ENCODE assay signal across 8 mouse cellular contexts in the genomic region with DNA sequence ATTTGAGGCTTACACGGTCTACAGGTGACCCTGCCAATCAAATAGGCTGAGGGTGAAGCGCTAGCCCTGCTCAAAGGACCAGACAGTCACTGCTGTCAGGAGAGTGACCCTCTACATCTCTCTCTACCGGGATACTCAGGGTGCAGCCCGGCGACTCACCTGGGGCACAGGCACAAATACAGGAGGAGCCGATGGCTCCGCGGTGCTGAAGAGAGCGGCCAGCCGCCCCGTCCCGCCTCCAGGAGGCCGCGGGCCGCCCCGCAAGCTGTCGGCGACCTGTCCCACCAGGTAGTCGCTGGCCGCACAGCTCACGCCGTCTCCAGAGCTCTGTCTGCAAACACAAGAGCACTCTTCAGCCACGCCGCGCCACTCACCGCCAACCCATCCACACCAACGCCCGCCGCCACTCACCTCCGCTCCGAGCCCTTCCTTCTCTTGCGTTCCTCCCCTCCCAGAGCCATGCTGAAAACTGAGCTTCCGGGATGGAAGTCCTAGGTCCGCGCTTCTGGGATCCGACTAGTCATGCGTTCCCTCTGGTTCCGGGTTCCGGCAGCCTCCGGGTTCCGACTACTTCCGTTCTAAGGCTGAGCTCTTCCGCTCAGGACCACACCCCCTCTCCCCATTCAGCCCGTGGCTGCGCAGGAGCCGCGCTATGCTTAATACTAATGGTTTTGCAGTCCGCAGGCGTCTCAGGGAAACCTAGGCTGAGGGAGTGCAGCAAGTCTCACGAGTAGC. TPM values are rescaled to one million over a fixed set of nuclear protein-coding genes. Genes with fewer than 3 reads are reported as not detected.
DNase-seq lines count a peak whose midpoint lies in the region; ATAC-seq lines count a peak whose summit lies in the region.

Rbm34 (minus strand) TSS at position 493 of the 735 bp plus-strand sequence.

- peak; percentile 97 for ATAC-seq in hindbrain, embryonic 15.5 days (ENCODE audit: low FRiP score, low read depth)

- no peaks in the 10 kb centered on the region for H3K27me3 ChIP-seq in hindbrain, embryonic 15.5 days

- H3K36me3 ChIP-seq in hindbrain, embryonic 15.5 days = peaks cover 20% of the 10 kb centered on the region

- under 1% methylated on average over 50 of the region's 50 CpGs for WGBS in hindbrain, embryonic 15.5 days

- H3K27ac ChIP-seq in hindbrain, embryonic 15.5 days (replicated peaks) = peak within 1 kb of the TSS; percentile 86

- H3K9me3 ChIP-seq in hindbrain, embryonic 15.5 days = no peaks in the 10 kb centered on the region

- H3K9ac ChIP-seq in hindbrain, embryonic 15.5 days = peak within 1 kb of the TSS; percentile 71

- H3K4me3 ChIP-seq in hindbrain, embryonic 15.5 days = peak within 1 kb of the TSS; percentile 80

- peak within 1 kb of the TSS; percentile 67 for H3K4me2 ChIP-seq in hindbrain, embryonic 15.5 days

- DNase-seq in R1 (ENCODE audit: low read depth, low spot score) = peak; percentile 98
- peak; percentile 94 to 95 for DNase-seq in cerebellum, postnatal 25 days
- peak; percentile 94 to 95 for DNase-seq in frontal cortex, postnatal 36 days (ENCODE audit: low spot score in 2 of 2)
- DNase-seq in left cerebral cortex, adult 11 months (ENCODE audit: low spot score) = peak; percentile 84
- peak; percentile 95 to 97 for DNase-seq in lung, postnatal 4 days
- DNase-seq in retina, postnatal 7 days (ENCODE audit: low read depth, low spot score) = peak; percentile 90
- DNase-seq in urinary bladder, adult 2 months (ENCODE audit: low spot score) = peak; percentile 82

- H3K4me1 ChIP-seq in hindbrain, embryonic 15.5 days (replicated peaks) = peaks cover 19% of the 10 kb centered on the region

RNA-seq across cellular contexts. Expression of gene Rbm34, which starts in this region (rescaled TPM):
- polyA plus RNA-seq in hindbrain, embryonic 15.5 days (2015; fragmentation: Nextera tagmentation; extraction: Ambion mirVana) = 23.7 and 25.2 TPM in 2 replicates
- 8.4 and 10.3 TPM in 2 replicates for polyA plus RNA-seq in urinary bladder, adult 2 months (2012; rRNA removed)

Comparison
In these comparisons a context has a peak if more than half of its experiments do, and no peak if none do; other contexts are left out.
1. Peak in every context shown above with its lines: DNase-seq, ATAC-seq, H3K4me3 ChIP-seq and H3K27ac ChIP-seq.